21 mouse cellular contexts compared by ENCODE assay signal in genomic region chr7:97171089-97171488, GRCm38 (mm10).
DNase-seq lines count a peak whose midpoint lies in the region; ATAC-seq and TF ChIP-seq lines count a peak whose summit lies in the region.
"Had no signal": no experiment of that assay in that cellular context is flagged by ENCODE, and none has a peak within 500 bp of the region (broad histone marks: within the 10 kb centered on the region; RNA-seq: fewer than 3 reads in every experiment).

No protein-coding gene starts in this region.

- no peaks in the 10 kb centered on the region for H3K27me3 ChIP-seq in heart, embryonic 15.5 days
- no peaks in the 10 kb centered on the region for H3K27me3 ChIP-seq in liver, embryonic 12.5 days (replicated peaks)
- no peaks in the 10 kb centered on the region for H3K27me3 ChIP-seq in stomach, embryonic 16.5 days (ENCODE audit: control insufficient read depth, insufficient read depth, low read length)
- H3K27me3 ChIP-seq in stomach, postnatal 0 days (ENCODE audit: control insufficient read depth, insufficient read depth, low read length): no peaks in the 10 kb centered on the region
- H3K27me3 ChIP-seq: embryonic facial prominence, embryonic 15.5 days; forebrain, embryonic 15.5 days had no signal

- H3K9me3 ChIP-seq in heart, embryonic 15.5 days (replicated peaks): no peaks in the 10 kb centered on the region
- H3K9me3 ChIP-seq in liver, embryonic 12.5 days (replicated peaks): no peaks in the 10 kb centered on the region
- no peaks in the 10 kb centered on the region for H3K9me3 ChIP-seq in stomach, embryonic 16.5 days (replicated peaks; ENCODE audit: control insufficient read depth, low read length)
- H3K9me3 ChIP-seq in stomach, postnatal 0 days (ENCODE audit: control insufficient read depth, low read length): no peaks in the 10 kb centered on the region
- H3K9me3 ChIP-seq: embryonic facial prominence, embryonic 15.5 days; forebrain, embryonic 10.5 days; forebrain, embryonic 15.5 days; hindbrain, embryonic 10.5 days had no signal

- no peak overlapping the region for H3K4me3 ChIP-seq in heart, embryonic 15.5 days
- H3K4me3 ChIP-seq in liver, embryonic 12.5 days: no peak overlapping the region
- no peak overlapping the region for H3K4me3 ChIP-seq in stomach, embryonic 16.5 days (replicated peaks; ENCODE audit: low read length)
- no peak overlapping the region for H3K4me3 ChIP-seq in stomach, postnatal 0 days (ENCODE audit: low read depth, low read length)
- no peak overlapping the region for H3K4me3 ChIP-seq in macrophage (ENCODE audit: inconsistent target)
- H3K4me3 ChIP-seq: embryonic facial prominence, embryonic 15.5 days; erythroblast, embryonic 14.5 days; forebrain, embryonic 10.5 days; forebrain, embryonic 15.5 days; hindbrain, embryonic 10.5 days had no signal

- peak overlapping the region; percentile 59; the same call in 1 of the 2 replicates for H3K27ac ChIP-seq in heart, embryonic 15.5 days
- H3K27ac ChIP-seq in liver, embryonic 12.5 days: peak overlapping the region; percentile 64; the same call in 1 of the 2 replicates
- H3K27ac ChIP-seq in stomach, embryonic 16.5 days (ENCODE audit: low read length): 0 out of 2 replicates have a peak overlapping the region, but pooled peaks have one; percentile 33
- H3K27ac ChIP-seq in stomach, postnatal 0 days (replicated peaks): no peak overlapping the region
- peak overlapping the region; percentile 92 for H3K27ac ChIP-seq in macrophage
- H3K27ac ChIP-seq: forebrain, embryonic 10.5 days; forebrain, embryonic 15.5 days; hindbrain, embryonic 10.5 days; hindbrain, embryonic 14.5 days had no signal

- H3K36me3 ChIP-seq in heart, embryonic 15.5 days: no peaks in the 10 kb centered on the region
- no peaks in the 10 kb centered on the region for H3K36me3 ChIP-seq in liver, embryonic 12.5 days
- no peaks in the 10 kb centered on the region for H3K36me3 ChIP-seq in stomach, embryonic 16.5 days (ENCODE audit: control insufficient read depth, insufficient read depth, low read length)
- H3K36me3 ChIP-seq in stomach, postnatal 0 days (ENCODE audit: control insufficient read depth, insufficient read depth, low read length): no peaks in the 10 kb centered on the region
- no peaks in the 10 kb centered on the region for H3K36me3 ChIP-seq in macrophage (ENCODE audit: inconsistent target)
- H3K36me3 ChIP-seq: embryonic facial prominence, embryonic 15.5 days; forebrain, embryonic 10.5 days; forebrain, embryonic 15.5 days; hindbrain, embryonic 10.5 days had no signal

- H3K4me1 ChIP-seq in heart, embryonic 15.5 days (replicated peaks): peaks cover 17% of the 10 kb centered on the region
- H3K4me1 ChIP-seq in liver, embryonic 12.5 days: peaks cover 19% of the 10 kb centered on the region
- peaks cover 13% of the 10 kb centered on the region for H3K4me1 ChIP-seq in stomach, embryonic 16.5 days (ENCODE audit: control insufficient read depth, insufficient read depth, low read length)
- no peaks in the 10 kb centered on the region for H3K4me1 ChIP-seq in stomach, postnatal 0 days (replicated peaks; ENCODE audit: control insufficient read depth, insufficient read depth)
- H3K4me1 ChIP-seq: embryonic facial prominence, embryonic 15.5 days; forebrain, embryonic 10.5 days; forebrain, embryonic 15.5 days; hindbrain, embryonic 10.5 days had no signal

- intact Hi-C loops in heart, postnatal 14 days (cut with DNase I): no loop called here

- no peak for TF ChIP-seq EP300 in stomach, postnatal 0 days (optimal IDR thresholded peaks at IDR 0.05)

- no peak overlapping the region for H3K9ac ChIP-seq in heart, embryonic 15.5 days
- H3K9ac ChIP-seq in liver, embryonic 12.5 days: no peak overlapping the region
- H3K9ac ChIP-seq in stomach, embryonic 16.5 days (ENCODE audit: low read length): no peak overlapping the region
- H3K9ac ChIP-seq in stomach, postnatal 0 days (ENCODE audit: low read length): no peak overlapping the region
- H3K9ac ChIP-seq: embryonic facial prominence, embryonic 15.5 days; forebrain, embryonic 15.5 days; hindbrain, embryonic 14.5 days had no signal

- ATAC-seq in heart, embryonic 15.5 days (replicated peaks; ENCODE audit: insufficient number of reproducible peaks, insufficient read depth, low FRiP score, low read depth): no peak
- ATAC-seq in liver, embryonic 12.5 days: no peak
- ATAC-seq in stomach, embryonic 16.5 days (ENCODE audit: insufficient read depth, low FRiP score): no peak
- ATAC-seq in stomach, postnatal 0 days (ENCODE audit: low FRiP score, low TSS enrichment): no peak
- ATAC-seq: forebrain, embryonic 15.5 days had no signal

- no peak overlapping the region for H3K4me2 ChIP-seq in heart, embryonic 15.5 days
- H3K4me2 ChIP-seq in liver, embryonic 12.5 days: no peak overlapping the region
- no peak overlapping the region for H3K4me2 ChIP-seq in stomach, embryonic 16.5 days (ENCODE audit: low read depth, low read length)
- H3K4me2 ChIP-seq in stomach, postnatal 0 days (replicated peaks; ENCODE audit: low read depth): no peak overlapping the region
- H3K4me2 ChIP-seq: embryonic facial prominence, embryonic 15.5 days; forebrain, embryonic 15.5 days; hindbrain, embryonic 14.5 days had no signal

- peaks cover 64% of the 10 kb centered on the region for H3K79me2 ChIP-seq in macrophage (ENCODE audit: inconsistent target)

- 88% methylated on average over 1 of the region's 1 CpGs for WGBS in heart, embryonic 15.5 days
- 65% methylated on average over 1 of the region's 1 CpGs for WGBS in liver, embryonic 12.5 days (ENCODE audit: insufficient replicate concordance)
- WGBS in stomach, embryonic 16.5 days: 59% methylated on average over 1 of the region's 1 CpGs
- 58% methylated on average over 1 of the region's 1 CpGs for WGBS in stomach, postnatal 0 days
- WGBS in macrophage (ENCODE audit: missing documents): 100% methylated on average over 1 of the region's 1 CpGs

- no peak for TF ChIP-seq CTCF in stomach, postnatal 0 days (IDR thresholded peaks at IDR 0.05; ENCODE audit: low read depth)

- DNase-seq in heart, postnatal 14 days: no peak
- DNase-seq in liver: no peak
- DNase-seq in stomach, postnatal 0 days (ENCODE audit: low spot score): no peak
- DNase-seq in thymus, adult 18-20 months: no peak
- DNase-seq: adrenal gland, adult 8-10 months; adrenal gland, postnatal 36 days; cerebellum, adult 11 months; cerebellum, adult 8-10 months; cerebellum, postnatal 14 days; embryo, embryonic 11 days; gastrocnemius, postnatal 14 days had no signal
